Mouse (Mus musculus) neural tube, embryonic 11.5 days (tissue): ENCODE data around the gene Rpe65. TPM values are rescaled to one million over a fixed set of nuclear protein-coding genes. Genes with fewer than 3 reads are reported as not detected.
A peak's percentile ranks its signal among the peaks of the same experiment; 100 is the strongest.

Experiments used
- ATAC-seq: fragments of 200-750 bp; cut with Nextera tagmentation; 2 replicates; pipeline ENCODE4 v1.8.0; 2017; ENCODE audit warnings: moderate number of reproducible peaks, mild to moderate bottlenecking, moderate TSS enrichment, moderate library complexity; ENCODE audit not compliant: insufficient read depth, low FRiP score, low TSS enrichment
- DNase-seq: peaks from one replicate; pipeline ENCODE4 v3.0.0-alpha.2; 2015; ENCODE audit warnings: low spot score
- H3K27ac ChIP-seq: fragments of 300-500 bp; sonication (generic); 2 replicates; pipeline ENCODE4 v1.5.1; 2014; ENCODE audit warnings: low read depth, mild to moderate bottlenecking, low read length
- H3K27me3 ChIP-seq: fragments of 300-500 bp; sonication (generic); 2 replicates; pipeline ENCODE4 v1.6.1; 2014; ENCODE audit warnings: mild to moderate bottlenecking, low read length, mixed read lengths; ENCODE audit not compliant: control insufficient read depth, insufficient read depth
- H3K36me3 ChIP-seq: fragments of 300-500 bp; sonication (generic); 2 replicates; pipeline ENCODE4 v1.6.1; 2014; ENCODE audit warnings: mild to moderate bottlenecking, low read length, moderate library complexity, mixed read lengths; ENCODE audit not compliant: control insufficient read depth, insufficient read depth
- H3K4me1 ChIP-seq: fragments of 300-500 bp; sonication (generic); 2 replicates; pipeline ENCODE4 v1.6.1; 2014; ENCODE audit warnings: low read length, mixed read lengths; ENCODE audit not compliant: control insufficient read depth, insufficient read depth
- H3K4me2 ChIP-seq: fragments of 300-500 bp; sonication (generic); 2 replicates; pipeline ENCODE4 v1.6.1; 2014; ENCODE audit warnings: low read depth, mild to moderate bottlenecking, moderate library complexity
- H3K4me3 ChIP-seq: fragments of 300-500 bp; sonication (generic); 2 replicates; pipeline ENCODE4 v1.5.1; 2014; ENCODE audit warnings: low read depth, low read length
- H3K9ac ChIP-seq: fragments of 300-500 bp; sonication (generic); 2 replicates; pipeline ENCODE4 v1.6.1; 2014; ENCODE audit warnings: mild to moderate bottlenecking, low read length
- H3K9me3 ChIP-seq: fragments of 300-500 bp; sonication (generic); 2 replicates; pipeline ENCODE4 v1.6.1; 2016; ENCODE audit warnings: low read length; ENCODE audit not compliant: control insufficient read depth
- WGBS: fragments of 180-500 bp; shearing (Covaris S2); extraction: QIAGEN DNeasy Blood & Tissue Kit; methylation state at CpG from one replicate; pipeline ENCODE4 v1.1.7; 2014; 5-methylcytosine and 5-hydroxymethylcytosine counted together
- polyA plus RNA-seq: library from polyadenylated mRNA; unstranded; fragments of >200 nt; fragmentation: Nextera tagmentation; extraction: Ambion mirVana; gene quantifications from 2 replicates; pipeline ENCODE4 v1.2.1, GENCODE M21; 2014

Rpe65 gene
- not detected in 2 replicates for polyA plus RNA-seq

DNA sequence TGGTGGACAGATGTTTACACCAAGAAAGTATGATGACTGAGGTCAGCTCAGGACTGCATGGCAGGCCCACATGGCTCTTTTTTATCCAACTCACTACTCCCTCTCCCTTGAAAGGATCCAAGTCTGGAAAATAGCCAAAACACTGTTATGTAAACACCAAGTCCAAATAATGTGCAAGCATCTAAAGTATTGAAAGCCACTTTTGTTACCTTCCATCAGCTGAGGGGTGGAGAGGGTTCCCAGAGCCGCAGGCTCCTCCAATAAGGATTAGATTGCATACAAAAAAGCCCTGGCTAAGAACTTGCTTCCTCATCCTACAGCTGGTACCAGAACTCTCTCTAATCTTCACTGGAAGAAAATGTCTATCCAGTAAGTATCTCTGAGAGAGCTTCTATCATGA lies at the start of gene Rpe65:
TSS of gene Rpe65 (plus strand) at position 301 of the 400 bp plus-strand sequence.
- no peaks in the 10 kb centered on the region for H3K27me3 ChIP-seq
- DNase-seq (no peak), ATAC-seq (no peak)
- no peak within 1 kb of the TSS for H3K4me2 ChIP-seq
- H3K9me3 ChIP-seq, result no peaks in the 10 kb centered on the region
- no peak within 1 kb of the TSS for H3K27ac ChIP-seq
- no peak within 1 kb of the TSS for H3K9ac ChIP-seq
- H3K4me3 ChIP-seq, result no peak within 1 kb of the TSS
- no peaks in the 10 kb centered on the region for H3K4me1 ChIP-seq
- 88% methylated on average over 1 of the region's 1 CpGs for WGBS
- no peaks in the 10 kb centered on the region for H3K36me3 ChIP-seq

DNA sequence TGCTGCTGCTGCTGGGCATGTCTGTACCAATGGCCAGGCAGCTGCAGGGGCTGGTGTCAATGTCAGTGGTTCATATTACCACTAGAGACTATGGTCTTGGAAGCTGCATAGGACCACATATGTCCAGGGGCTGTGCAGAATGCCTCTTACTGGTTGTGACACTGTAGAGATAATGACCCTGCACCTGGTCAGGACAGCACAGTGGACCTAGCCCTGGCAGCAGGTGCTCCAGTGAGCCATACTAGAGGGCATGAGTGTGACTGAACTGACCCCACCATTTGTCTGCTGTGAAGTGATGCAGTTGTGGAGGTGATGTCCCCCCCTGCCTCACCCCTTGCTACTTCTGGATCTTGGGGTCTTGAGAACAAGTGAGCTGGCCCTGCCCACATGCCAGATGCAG lies 48.8 kb upstream of the Rpe65 start:
- H3K27ac ChIP-seq, result no peak overlapping the region
- H3K9ac ChIP-seq, result no peak overlapping the region
- no peak overlapping the region for H3K4me2 ChIP-seq
- no peak overlapping the region for H3K4me3 ChIP-seq
- ATAC-seq (peak; percentile 20; the same call in 1 of the 2 replicates), DNase-seq (no peak)
- no peaks in the 10 kb centered on the region for H3K9me3 ChIP-seq
- H3K27me3 ChIP-seq, result no peaks in the 10 kb centered on the region
- no peaks in the 10 kb centered on the region for H3K36me3 ChIP-seq
- no peaks in the 10 kb centered on the region for H3K4me1 ChIP-seq

DNA sequence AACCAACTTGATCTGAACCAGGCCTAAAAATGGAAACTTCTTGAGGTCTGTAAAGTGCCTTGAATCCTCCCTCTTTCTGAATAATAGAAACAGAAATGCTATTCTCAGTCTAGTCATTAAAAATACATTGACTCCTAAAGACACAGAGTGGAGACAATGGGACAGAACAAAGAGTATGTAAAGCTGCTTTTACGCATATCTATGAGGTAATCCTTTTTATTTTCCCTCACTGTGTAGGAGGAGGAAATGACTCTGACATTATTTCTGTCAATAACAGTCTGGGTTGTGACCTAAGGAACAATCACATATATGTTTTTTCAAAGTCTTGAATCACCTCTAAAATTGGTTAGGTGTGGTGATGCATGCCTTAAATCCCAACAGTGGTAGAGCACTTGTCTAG lies 16.0 kb downstream of the Rpe65 start:
- WGBS, result 80% methylated on average over 1 of the region's 1 CpGs
- DNase-seq, result no peak
- ATAC-seq, result no peak

DNA sequence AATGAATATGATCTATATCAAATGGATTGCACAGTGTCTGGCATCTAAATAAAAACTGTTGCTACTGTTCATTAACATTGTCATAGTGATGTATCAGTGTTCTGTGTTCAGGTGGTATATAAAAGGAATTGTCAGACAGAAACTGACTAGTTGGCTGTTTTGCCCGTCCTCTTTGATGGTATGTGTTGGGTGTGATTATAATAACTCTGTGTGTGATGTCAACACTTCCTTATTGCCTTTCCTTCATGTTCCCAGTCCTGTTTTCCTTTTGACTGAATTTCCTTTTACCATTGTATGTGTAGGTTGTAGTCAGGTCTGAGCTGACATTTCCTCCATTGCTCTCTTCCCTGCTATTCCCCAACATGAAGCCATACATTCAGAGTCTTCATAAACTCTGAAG lies 22.1 kb downstream of the Rpe65 start:
- Histone ChIP-seq H3K9ac (no peak overlapping the region), H3K36me3 (no peaks in the 10 kb centered on the region), H3K4me2 (no peak overlapping the region), H3K9me3 (no peaks in the 10 kb centered on the region), H3K4me3 (no peak overlapping the region), H3K27ac (no peak overlapping the region), H3K27me3 (no peaks in the 10 kb centered on the region), H3K4me1 (no peaks in the 10 kb centered on the region)
- ATAC-seq, result no peak
- WGBS, result 57% methylated on average over 1 of the region's 1 CpGs
- no peak for DNase-seq

More for the DNA sequence above, 16.0 kb downstream of the Rpe65 start:
- no peak overlapping the region for H3K27ac ChIP-seq
- H3K9me3 ChIP-seq, result no peaks in the 10 kb centered on the region
- no peaks in the 10 kb centered on the region for H3K27me3 ChIP-seq
- H3K36me3 ChIP-seq, result no peaks in the 10 kb centered on the region
- H3K4me1 ChIP-seq, result no peaks in the 10 kb centered on the region
- no peak overlapping the region for H3K9ac ChIP-seq
- H3K4me3 ChIP-seq, result no peak overlapping the region
- H3K4me2 ChIP-seq, result no peak overlapping the region

DNA sequence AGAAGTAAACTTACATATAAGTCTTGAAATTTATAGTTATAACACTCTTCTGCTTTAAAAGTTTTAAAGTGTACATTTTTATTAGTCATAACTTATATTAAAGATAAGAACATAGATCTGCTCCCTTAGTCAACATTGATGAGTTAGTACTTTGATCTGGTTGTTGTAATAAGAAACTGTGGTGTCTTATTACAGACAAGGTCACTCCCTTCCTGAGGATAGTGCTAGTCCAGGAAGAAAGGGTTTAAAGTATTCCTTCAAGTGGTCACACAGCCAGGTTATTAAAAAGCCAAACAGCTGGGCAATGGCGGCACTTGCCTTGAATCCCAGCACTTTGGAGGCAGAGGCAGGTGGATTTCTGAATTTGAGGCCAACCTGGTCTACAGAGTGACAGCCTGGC lies 25.0 kb downstream of the Rpe65 start:
- ATAC-seq, result no peak
- H3K9ac ChIP-seq, result no peak overlapping the region
- H3K27ac ChIP-seq, result no peak overlapping the region
- no peak overlapping the region for H3K4me3 ChIP-seq
- H3K4me2 ChIP-seq, result no peak overlapping the region
- H3K9me3 ChIP-seq, result no peaks in the 10 kb centered on the region
- H3K27me3 ChIP-seq, result no peaks in the 10 kb centered on the region
- H3K4me1 ChIP-seq, result no peaks in the 10 kb centered on the region
- no peak for DNase-seq
- WGBS, result 81% methylated on average over 1 of the region's 1 CpGs
- H3K36me3 ChIP-seq, result no peaks in the 10 kb centered on the region

DNA sequence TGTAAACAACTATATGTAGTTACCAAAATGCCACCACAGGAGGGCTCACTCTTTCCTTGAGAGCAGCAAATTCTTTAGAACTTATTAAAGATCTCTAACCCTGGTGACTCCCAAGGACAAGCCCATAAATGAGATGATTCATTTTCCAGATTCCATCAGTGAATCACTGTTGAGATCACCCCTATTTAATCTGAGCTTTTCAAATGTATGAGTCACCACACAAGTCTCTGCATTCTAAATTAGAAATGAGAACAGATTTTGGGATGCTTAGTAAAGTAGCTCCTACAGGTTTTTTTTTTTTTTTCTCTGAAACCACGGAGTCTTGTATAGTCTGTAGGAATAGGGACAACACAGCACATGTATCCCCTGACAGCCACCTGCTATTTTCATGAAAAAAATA lies 61.8 kb downstream of the Rpe65 start:
- no peaks in the 10 kb centered on the region for H3K4me1 ChIP-seq
- 73% methylated on average over 1 of the region's 1 CpGs for WGBS
- DNase-seq (no peak), ATAC-seq (no peak)
- no peak overlapping the region for H3K4me3 ChIP-seq
- no peaks in the 10 kb centered on the region for H3K9me3 ChIP-seq
- no peak overlapping the region for H3K4me2 ChIP-seq
- H3K27me3 ChIP-seq, result no peaks in the 10 kb centered on the region
- no peak overlapping the region for H3K27ac ChIP-seq
- H3K36me3 ChIP-seq, result no peaks in the 10 kb centered on the region
- H3K9ac ChIP-seq, result no peak overlapping the region

DNA sequence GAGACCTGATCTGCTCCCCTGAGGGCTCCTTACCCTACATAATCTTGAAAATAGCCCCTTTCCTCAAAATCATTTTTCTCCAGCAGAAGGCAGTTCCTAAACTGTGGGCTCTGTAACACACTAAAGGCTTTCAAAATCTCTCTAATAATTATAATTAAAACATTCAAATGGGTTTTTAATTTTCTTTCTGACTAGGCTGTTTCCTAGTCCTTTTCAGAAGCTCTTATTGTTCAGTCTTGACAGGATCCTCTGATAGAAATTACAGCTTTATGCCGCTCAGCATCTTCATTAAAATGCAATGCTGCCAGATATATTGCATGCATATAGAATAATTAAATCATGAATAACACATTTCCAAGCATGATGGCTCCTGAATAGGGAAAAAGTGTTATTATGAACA lies 64.4 kb downstream of the Rpe65 start:
- Histone ChIP-seq H3K9ac (no peak overlapping the region), H3K4me1 (no peaks in the 10 kb centered on the region), H3K27me3 (no peaks in the 10 kb centered on the region), H3K9me3 (no peaks in the 10 kb centered on the region), H3K4me2 (no peak overlapping the region), H3K4me3 (no peak overlapping the region), H3K27ac (no peak overlapping the region), H3K36me3 (no peaks in the 10 kb centered on the region)
- DNase-seq, result no peak
- no peak for ATAC-seq
- WGBS, result 84% methylated on average over 1 of the region's 1 CpGs

Other genes starting within 250 kb of the Rpe65 start
- 30.5 and 30.7 TPM in 2 replicates for gene Depdc1a, start 103.7 kb upstream of the Rpe65 start, polyA plus RNA-seq
- 112 and 113 TPM in 2 replicates for gene Wls, start 240.5 kb downstream of the Rpe65 start, polyA plus RNA-seq